Mouse (Mus musculus): ENCODE measurements around the gene Krt20. TPM values are rescaled to one million over a fixed set of nuclear protein-coding genes. Genes with fewer than 3 reads are reported as not detected.

Gene Krt20
- polyA plus RNA-seq, 1 experiment from 2014 or later: 0.39 TPM

Other genes with a start within 250 kb of the Krt20 start
- 217 and 224 TPM in 2 replicates for gene Smarce1, start 207.1 kb downstream of the Krt20 start, polyA plus RNA-seq (2015; fragmentation: Nextera tagmentation; extraction: Ambion mirVana)
- 0.33 and 0.55 TPM in 2 replicates for gene Krt222, start 194.1 kb downstream of the Krt20 start, polyA plus RNA-seq (2015; fragmentation: Nextera tagmentation; extraction: Ambion mirVana)
- gene Krt24, start 152.9 kb downstream of the Krt20 start, polyA plus RNA-seq (2015; fragmentation: Nextera tagmentation; extraction: Ambion mirVana): not detected in 2 replicates
- gene Krt25, start 115.2 kb downstream of the Krt20 start, polyA plus RNA-seq (2015; fragmentation: Nextera tagmentation; extraction: Ambion mirVana): not detected in 2 replicates
- gene Krt26, start 100.2 kb downstream of the Krt20 start, polyA plus RNA-seq (2015; fragmentation: Nextera tagmentation; extraction: Ambion mirVana): not detected in 2 replicates
- gene Krt27, start 87.0 kb downstream of the Krt20 start, polyA plus RNA-seq (2015; fragmentation: Nextera tagmentation; extraction: Ambion mirVana): not detected in 2 replicates
- 0.15 and 0.25 TPM in 2 replicates for gene Krt28, start 63.2 kb downstream of the Krt20 start, polyA plus RNA-seq (2015; fragmentation: Nextera tagmentation; extraction: Ambion mirVana)
- gene Krt10, start 48.8 kb downstream of the Krt20 start, polyA plus RNA-seq (2015; fragmentation: Nextera tagmentation; extraction: Ambion mirVana): 20.4 and 20.9 TPM in 2 replicates
- gene Krt12, start 15.9 kb downstream of the Krt20 start, polyA plus RNA-seq (2015; fragmentation: Nextera tagmentation; extraction: Ambion mirVana): 0.07 TPM in 1 of 2 replicates, not detected in the other
- 3.9 and 5.1 TPM in 2 replicates for gene Krt23, start 55.0 kb upstream of the Krt20 start, polyA plus RNA-seq (2015; fragmentation: Nextera tagmentation; extraction: Ambion mirVana)
- gene Krt39, start 83.2 kb upstream of the Krt20 start, polyA plus RNA-seq (2015; fragmentation: Nextera tagmentation; extraction: Ambion mirVana): not detected in 2 replicates
- not detected in 2 replicates for gene Krt40, start 105.0 kb upstream of the Krt20 start, polyA plus RNA-seq (2015; fragmentation: Nextera tagmentation; extraction: Ambion mirVana)
- gene Krtap3-3, start 112.7 kb upstream of the Krt20 start, polyA plus RNA-seq (2015; fragmentation: Nextera tagmentation; extraction: Ambion mirVana): not detected in 2 replicates
- not detected in 2 replicates for gene Krtap3-2, start 118.7 kb upstream of the Krt20 start, polyA plus RNA-seq (2015; fragmentation: Nextera tagmentation; extraction: Ambion mirVana)
- gene Gm11939, start 121.3 kb upstream of the Krt20 start, polyA plus RNA-seq (2015; fragmentation: Nextera tagmentation; extraction: Ambion mirVana): not detected in 2 replicates
- not detected in 2 replicates for gene Krtap3-1, start 128.5 kb upstream of the Krt20 start, polyA plus RNA-seq (2015; fragmentation: Nextera tagmentation; extraction: Ambion mirVana)
- not detected in 2 replicates for gene Krtap1-5, start 142.9 kb upstream of the Krt20 start, polyA plus RNA-seq (2015; fragmentation: Nextera tagmentation; extraction: Ambion mirVana)
- gene Krtap1-4, start 145.5 kb upstream of the Krt20 start, polyA plus RNA-seq (2015; fragmentation: Nextera tagmentation; extraction: Ambion mirVana): not detected in 2 replicates
- gene Krtap1-3, start 153.2 kb upstream of the Krt20 start, polyA plus RNA-seq (2015; fragmentation: Nextera tagmentation; extraction: Ambion mirVana): not detected in 2 replicates
- gene Krtap9-3, start 160.0 kb upstream of the Krt20 start, polyA plus RNA-seq (2015; fragmentation: Nextera tagmentation; extraction: Ambion mirVana): not detected in 2 replicates
- not detected in 2 replicates for gene Gm11938, start 165.2 kb upstream of the Krt20 start, polyA plus RNA-seq (2015; fragmentation: Nextera tagmentation; extraction: Ambion mirVana)
- gene Gm11937, start 172.0 kb upstream of the Krt20 start, polyA plus RNA-seq (2015; fragmentation: Nextera tagmentation; extraction: Ambion mirVana): not detected in 2 replicates
- gene Krtap2-4, start 176.7 kb upstream of the Krt20 start, polyA plus RNA-seq (2015; fragmentation: Nextera tagmentation; extraction: Ambion mirVana): not detected in 2 replicates
- gene Gm11562, start 182.3 kb upstream of the Krt20 start, polyA plus RNA-seq (2015; fragmentation: Nextera tagmentation; extraction: Ambion mirVana): not detected in 2 replicates
- gene Krtap4-1, start 190.1 kb upstream of the Krt20 start, polyA plus RNA-seq (2015; fragmentation: Nextera tagmentation; extraction: Ambion mirVana): not detected in 2 replicates
- not detected in 2 replicates for gene Krtap4-2, start 196.9 kb upstream of the Krt20 start, polyA plus RNA-seq (2015; fragmentation: Nextera tagmentation; extraction: Ambion mirVana)
- gene Krtap4-7, start 205.9 kb upstream of the Krt20 start, polyA plus RNA-seq (2015; fragmentation: Nextera tagmentation; extraction: Ambion mirVana): not detected in 2 replicates
- gene Gm11555, start 212.1 kb upstream of the Krt20 start, polyA plus RNA-seq (2015; fragmentation: Nextera tagmentation; extraction: Ambion mirVana): not detected in 2 replicates
- gene Gm11563, start 220.8 kb upstream of the Krt20 start, polyA plus RNA-seq (2015; fragmentation: Nextera tagmentation; extraction: Ambion mirVana): not detected in 2 replicates
- not detected in 2 replicates for gene Krtap4-6, start 227.8 kb upstream of the Krt20 start, polyA plus RNA-seq (2015; fragmentation: Nextera tagmentation; extraction: Ambion mirVana)